Mouse (Mus musculus) liver, embryonic 16.5 days (tissue): ENCODE results near the gene Dock9. TPM values are rescaled to one million over a fixed set of nuclear protein-coding genes. Genes with fewer than 3 reads are reported as not detected.

ENCODE experiments used
- ATAC-seq: fragments of 200-750 bp; cut with Nextera tagmentation; 2 replicates; pipeline ENCODE4 v1.8.0; 2017; ENCODE audit warnings: low read depth, mild to moderate bottlenecking, moderate number of reproducible peaks, moderate library complexity
- H3K27ac ChIP-seq: fragments of 300-500 bp; sonication (generic); 2 replicates; pipeline ENCODE4 v1.5.1; 2014; ENCODE audit warnings: mild to moderate bottlenecking, low read length
- H3K27me3 ChIP-seq: fragments of 300-500 bp; sonication (generic); 2 replicates; pipeline ENCODE4 v1.6.1; 2014; ENCODE audit warnings: low read depth, low read length, mixed read lengths; ENCODE audit not compliant: control insufficient read depth, insufficient read depth
- H3K36me3 ChIP-seq: fragments of 300-500 bp; sonication (generic); 2 replicates; pipeline ENCODE4 v1.6.1; 2014; ENCODE audit warnings: mild to moderate bottlenecking; ENCODE audit not compliant: control insufficient read depth, insufficient read depth
- H3K4me1 ChIP-seq: fragments of 300-500 bp; sonication (generic); 2 replicates; pipeline ENCODE4 v1.6.1; 2014; ENCODE audit warnings: low read depth, low read length, mixed read lengths; ENCODE audit not compliant: control insufficient read depth
- H3K4me2 ChIP-seq: fragments of 300-500 bp; sonication (generic); 2 replicates; pipeline ENCODE4 v1.6.1; 2014; ENCODE audit warnings: low read depth, low read length, mixed read lengths
- H3K4me3 ChIP-seq: fragments of 300-500 bp; sonication (generic); 2 replicates; pipeline ENCODE4 v1.5.1; 2014; ENCODE audit warnings: low read depth, mild to moderate bottlenecking, low read length
- H3K9ac ChIP-seq: fragments of 300-500 bp; sonication (generic); 2 replicates; pipeline ENCODE4 v1.6.1; 2014; ENCODE audit warnings: low read depth, low read length
- H3K9me3 ChIP-seq: fragments of 300-500 bp; sonication (generic); replicated peaks from 2 replicates; pipeline ENCODE4 v1.6.1; 2016; ENCODE audit warnings: low read length; ENCODE audit not compliant: control insufficient read depth
- WGBS: fragments of 180-500 bp; shearing (Covaris S2); extraction: QIAGEN DNeasy Blood & Tissue Kit; methylation state at CpG from one replicate; pipeline ENCODE4 v1.1.7; 2014; ENCODE audit not compliant: insufficient replicate concordance; 5-methylcytosine and 5-hydroxymethylcytosine counted together
- polyA plus RNA-seq: library from polyadenylated mRNA; unstranded; fragments of >200 nt; fragmentation: Nextera tagmentation; extraction: Ambion mirVana; gene quantifications from 2 replicates; pipeline ENCODE4 v1.2.1, GENCODE M21; 2015

Dock9 gene
- polyA plus RNA-seq, 1 experiment from 2014 or later: 1.6 TPM

- no peaks in the 10 kb centered on the region for H3K9me3 ChIP-seq
- H3K27me3 ChIP-seq: no peaks in the 10 kb centered on the region
- ATAC-seq: no peak
- whole genome bisulfite sequencing: 51% methylated on average over 19 of the region's 19 CpGs
- no peaks in the 10 kb centered on the region for H3K4me1 ChIP-seq
- H3K9ac ChIP-seq: no peak overlapping the region
- no peak overlapping the region for H3K4me3 ChIP-seq
- no peaks in the 10 kb centered on the region for H3K36me3 ChIP-seq
- no peak overlapping the region for H3K27ac ChIP-seq
- H3K4me2 ChIP-seq: no peak overlapping the region
These were observed 44.8 kb downstream of the Dock9 start for GRCm38 (mm10) chr14:121752686-121753426.

DNA sequence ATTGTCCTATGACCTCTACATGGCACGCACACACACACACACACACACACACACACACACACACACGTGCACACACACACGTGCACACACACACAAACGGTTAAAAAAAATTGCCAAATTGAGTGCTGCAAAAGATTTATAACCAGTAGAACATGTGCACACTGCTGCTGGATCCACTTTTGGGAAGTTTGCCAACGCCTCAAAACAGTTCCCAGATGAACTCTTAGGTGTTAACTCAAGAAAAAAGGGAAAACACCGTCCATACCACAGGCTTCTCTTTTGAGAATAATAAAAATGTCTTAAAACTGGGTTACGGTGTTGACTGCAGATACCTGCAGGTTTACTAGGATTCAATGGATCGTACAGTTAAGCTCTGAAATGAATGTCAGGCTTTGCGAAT is 48.0 kb downstream of the Dock9 start:
- Histone ChIP-seq H3K4me1 (no peaks in the 10 kb centered on the region), H3K4me3 (no peak overlapping the region), H3K4me2 (no peak overlapping the region), H3K27ac (no peak overlapping the region), H3K36me3 (no peaks in the 10 kb centered on the region), H3K27me3 (no peaks in the 10 kb centered on the region), H3K9ac (no peak overlapping the region), H3K9me3 (no peaks in the 10 kb centered on the region)
- no peak for ATAC-seq
- WGBS: 72% methylated on average over 9 of the region's 9 CpGs

GRCm38 (mm10) chr14:121749084-121749483 is 48.6 kb downstream of the Dock9 start:
- H3K27me3 ChIP-seq: no peaks in the 10 kb centered on the region
- 77% methylated on average over 10 of the region's 10 CpGs for WGBS
- ATAC-seq: no peak
- no peak overlapping the region for H3K27ac ChIP-seq
- no peak overlapping the region for H3K4me3 ChIP-seq
- H3K4me1 ChIP-seq: no peaks in the 10 kb centered on the region
- no peak overlapping the region for H3K4me2 ChIP-seq
- no peak overlapping the region for H3K9ac ChIP-seq
- no peaks in the 10 kb centered on the region for H3K36me3 ChIP-seq
- H3K9me3 ChIP-seq: no peaks in the 10 kb centered on the region

- no peak overlapping the region for H3K4me3 ChIP-seq
- no peaks in the 10 kb centered on the region for H3K4me1 ChIP-seq
- H3K9me3 ChIP-seq: no peaks in the 10 kb centered on the region
- H3K9ac ChIP-seq: no peak overlapping the region
- no peak overlapping the region for H3K4me2 ChIP-seq
- whole genome bisulfite sequencing: 74% methylated on average over 7 of the region's 7 CpGs
- no peaks in the 10 kb centered on the region for H3K36me3 ChIP-seq
- no peaks in the 10 kb centered on the region for H3K27me3 ChIP-seq
- no peak for ATAC-seq
- H3K27ac ChIP-seq: no peak overlapping the region
These were observed 50.3 kb downstream of the Dock9 start for GRCm38 (mm10) chr14:121747360-121747759.

- Histone ChIP-seq H3K27me3 (no peaks in the 10 kb centered on the region), H3K9me3 (no peaks in the 10 kb centered on the region), H3K27ac (no peak overlapping the region), H3K4me3 (no peak overlapping the region), H3K4me1 (no peaks in the 10 kb centered on the region), H3K36me3 (no peaks in the 10 kb centered on the region), H3K9ac (no peak overlapping the region), H3K4me2 (no peak overlapping the region)
- 64% methylated on average over 9 of the region's 9 CpGs for WGBS
- no peak for ATAC-seq
These were observed 53.7 kb downstream of the Dock9 start for GRCm38 (mm10) chr14:121743787-121744417.

DNA sequence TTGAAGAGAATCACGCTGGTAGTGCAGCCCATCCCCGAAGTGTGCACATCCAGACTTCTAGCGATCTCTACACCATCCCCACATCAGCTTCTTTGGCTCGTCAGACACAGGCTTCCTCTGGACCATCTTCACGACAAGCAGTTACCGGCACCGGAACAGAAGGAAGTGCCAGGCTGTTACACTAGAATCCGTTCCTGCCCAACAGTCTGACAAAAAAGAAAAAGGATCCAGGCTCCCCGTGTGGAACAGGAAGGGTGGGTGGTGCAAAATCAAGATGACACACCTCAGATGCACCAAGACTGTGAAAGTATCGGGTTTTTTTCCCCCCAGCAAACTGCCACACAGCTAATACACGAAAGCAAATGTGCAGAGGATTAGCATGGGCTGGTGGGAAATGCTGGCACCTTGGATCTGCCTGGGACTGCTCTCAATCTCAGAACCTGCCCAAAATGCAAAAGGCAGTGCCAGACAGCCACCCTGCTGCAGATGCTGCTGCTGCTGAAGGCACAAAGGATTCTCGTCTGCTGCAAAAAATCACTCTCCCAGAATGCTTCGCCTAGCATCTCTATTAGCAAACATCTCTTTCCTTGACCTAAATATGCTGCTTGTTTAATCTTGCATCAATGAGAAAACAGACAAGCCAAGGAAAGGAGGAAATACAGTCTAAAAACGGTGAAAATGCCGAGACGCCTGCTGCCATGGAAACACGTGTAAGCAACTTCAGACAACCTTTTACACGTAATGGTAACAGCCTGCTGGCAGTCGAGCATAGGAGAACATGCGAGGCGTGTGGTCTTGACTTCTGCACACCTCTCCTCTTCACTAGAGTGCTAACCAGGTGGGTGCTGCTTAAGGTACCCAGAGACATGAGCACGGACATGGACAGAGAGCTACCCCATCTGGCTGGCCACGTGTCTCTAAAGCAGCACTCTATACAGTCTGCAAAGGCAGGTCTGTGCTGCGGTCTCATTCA is 58.9 kb downstream of the Dock9 start:
- no peaks in the 10 kb centered on the region for H3K36me3 ChIP-seq
- H3K4me2 ChIP-seq: no peak overlapping the region
- no peak overlapping the region for H3K9ac ChIP-seq
- no peak for ATAC-seq
- no peaks in the 10 kb centered on the region for H3K9me3 ChIP-seq
- H3K4me3 ChIP-seq: no peak overlapping the region
- no peak overlapping the region for H3K27ac ChIP-seq
- whole genome bisulfite sequencing: 40% methylated on average over 24 of the region's 24 CpGs
- no peaks in the 10 kb centered on the region for H3K4me1 ChIP-seq
- no peaks in the 10 kb centered on the region for H3K27me3 ChIP-seq

DNA sequence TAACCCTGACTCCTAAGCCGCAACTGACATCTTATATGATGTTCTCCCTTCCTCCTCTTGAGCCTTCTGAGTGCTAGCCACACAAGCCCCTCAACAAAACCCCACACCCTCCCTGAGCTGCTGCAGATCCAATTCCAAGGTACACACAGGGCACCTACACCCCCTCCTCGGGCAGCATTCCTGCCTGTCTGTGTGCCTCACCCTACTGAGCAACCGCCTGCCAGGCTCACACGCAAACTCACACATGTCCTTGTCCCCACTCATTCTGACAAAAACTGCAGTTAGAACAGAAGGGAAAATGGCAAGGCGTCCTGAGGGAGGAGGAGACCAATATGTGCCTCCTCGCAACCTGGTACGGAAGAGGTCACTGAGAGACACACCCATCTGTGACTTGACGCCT is 60.4 kb downstream of the Dock9 start:
- no peaks in the 10 kb centered on the region for H3K36me3 ChIP-seq
- WGBS: 67% methylated on average over 8 of the region's 8 CpGs
- H3K4me2 ChIP-seq: no peak overlapping the region
- H3K9me3 ChIP-seq: no peaks in the 10 kb centered on the region
- H3K27me3 ChIP-seq: no peaks in the 10 kb centered on the region
- ATAC-seq: no peak
- no peak overlapping the region for H3K27ac ChIP-seq
- no peak overlapping the region for H3K4me3 ChIP-seq
- no peak overlapping the region for H3K9ac ChIP-seq
- no peaks in the 10 kb centered on the region; the same call in 1 of the 2 replicates for H3K4me1 ChIP-seq

DNA sequence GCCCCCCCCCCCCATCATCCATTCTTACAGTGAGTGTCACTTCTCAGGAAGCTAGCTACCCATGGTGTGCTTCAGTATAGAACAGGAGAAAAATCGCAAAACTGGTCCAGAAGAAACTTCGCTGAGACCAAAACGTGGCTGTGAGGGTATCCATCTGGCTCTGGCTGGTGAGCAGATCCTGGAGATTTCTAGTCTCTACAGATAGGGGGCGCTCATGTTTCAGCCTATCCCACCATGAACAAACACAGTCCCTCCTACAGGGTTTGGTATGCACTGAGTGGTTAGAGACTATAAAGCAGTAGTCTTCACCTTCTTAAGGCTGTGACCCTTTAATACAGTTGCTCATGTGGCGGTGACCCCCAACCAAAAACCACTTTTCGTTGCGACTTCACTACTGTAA is 62.0 kb downstream of the Dock9 start:
- Histone ChIP-seq H3K27me3 (no peaks in the 10 kb centered on the region), H3K4me2 (no peak overlapping the region), H3K27ac (no peak overlapping the region), H3K36me3 (no peaks in the 10 kb centered on the region), H3K4me3 (no peak overlapping the region), H3K4me1 (peaks cover 4% of the 10 kb centered on the region), H3K9ac (no peak overlapping the region), H3K9me3 (no peaks in the 10 kb centered on the region)
- ATAC-seq: no peak
- 61% methylated on average over 7 of the region's 7 CpGs for WGBS
